Mouse (Mus musculus) layer of hippocampus, postnatal 14 days (tissue): Measurements from ENCODE around the gene Rpl19. TPM values are rescaled to one million over a fixed set of nuclear protein-coding genes. Genes with fewer than 3 reads are reported as not detected.
A peak's percentile ranks its signal among the peaks of the same experiment; 100 is the strongest.

ENCODE experiments used
- DNase-seq, 2 experiments: peaks; one replicate each; pipeline ENCODE4 v3.0.0; 2021 to 2022; ENCODE audit warnings: low spot score in 2 of 2, mixed read lengths in 1 of 2
- total RNA-seq, 2 experiments: library from RNA; stranded (reverse); gene quantifications; 2 replicates each; pipeline ENCODE4 v1.2.3; 2021

Gene Rpl19
- total RNA-seq, 2 experiments from 2014 or later, result 532 to 602 TPM

DNA sequence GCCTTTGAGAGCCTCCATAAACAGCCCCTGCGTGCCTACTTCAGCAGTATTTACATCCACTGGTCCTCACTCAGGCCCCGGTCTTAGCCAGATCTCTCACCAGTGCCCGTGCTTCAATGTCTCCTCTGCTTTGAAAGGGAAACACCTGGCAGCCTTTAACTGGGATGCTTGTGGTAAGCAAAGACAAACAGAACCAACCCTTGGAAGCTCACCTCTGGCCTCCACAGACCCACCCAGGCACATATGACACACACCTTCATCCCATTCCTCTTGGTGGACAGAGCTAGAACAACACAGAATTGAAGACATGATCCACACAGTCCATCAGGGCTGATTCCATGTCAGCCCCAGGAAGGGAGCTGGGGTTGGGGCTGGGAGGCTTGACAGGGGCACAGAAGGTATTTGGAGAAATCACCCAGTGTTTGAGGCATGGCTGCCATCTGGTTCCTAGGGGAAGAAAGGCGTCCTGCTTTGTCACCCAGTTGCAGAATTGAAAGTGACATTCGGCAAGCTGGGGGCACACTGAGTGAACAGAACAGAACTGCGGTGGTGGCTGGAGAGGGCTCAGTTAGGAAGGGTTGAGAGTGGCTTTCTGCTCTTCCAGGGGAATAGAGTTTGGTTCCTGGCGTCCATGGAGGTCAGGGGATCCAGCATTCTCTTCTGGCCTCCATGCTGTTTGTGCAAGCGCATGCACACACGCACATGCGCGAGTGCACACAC, 28.3 kb upstream of the Rpl19 start:
- DNase-seq, result no peak

DNA sequence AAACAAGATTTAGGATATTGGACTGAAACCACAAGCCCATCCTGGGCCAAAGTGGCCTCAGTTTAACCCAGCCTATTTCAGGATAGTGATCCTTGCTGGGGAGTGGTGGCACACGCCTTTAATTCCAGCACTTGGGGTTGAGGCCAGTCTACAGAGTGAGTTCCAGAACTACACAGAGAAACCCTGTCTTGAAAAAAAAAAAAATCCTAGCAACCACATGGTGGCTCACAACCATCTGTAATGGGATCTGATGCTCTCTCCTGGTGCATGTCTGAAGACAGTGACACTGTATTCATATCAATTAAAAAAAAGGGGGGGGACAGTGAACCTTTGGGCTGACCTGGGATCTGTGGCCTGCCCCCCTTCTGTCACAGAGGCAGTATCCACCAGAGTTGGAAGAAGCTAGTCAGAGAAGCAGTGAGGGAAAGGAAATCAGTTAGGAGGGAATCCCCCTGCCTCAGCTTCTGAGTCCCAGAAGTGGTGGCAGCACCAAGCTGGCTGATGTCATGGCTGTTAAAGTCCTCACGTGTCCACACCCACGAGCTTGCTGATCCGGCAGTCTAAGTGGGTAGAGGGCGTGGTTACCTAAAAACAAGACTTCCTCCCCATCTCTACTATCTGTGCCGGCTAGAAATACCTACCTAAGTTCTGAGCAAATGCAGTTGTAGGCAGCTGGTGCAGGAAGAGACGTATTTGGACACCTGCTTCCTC, 27.5 kb upstream of the Rpl19 start:
- no peak for DNase-seq

DNA sequence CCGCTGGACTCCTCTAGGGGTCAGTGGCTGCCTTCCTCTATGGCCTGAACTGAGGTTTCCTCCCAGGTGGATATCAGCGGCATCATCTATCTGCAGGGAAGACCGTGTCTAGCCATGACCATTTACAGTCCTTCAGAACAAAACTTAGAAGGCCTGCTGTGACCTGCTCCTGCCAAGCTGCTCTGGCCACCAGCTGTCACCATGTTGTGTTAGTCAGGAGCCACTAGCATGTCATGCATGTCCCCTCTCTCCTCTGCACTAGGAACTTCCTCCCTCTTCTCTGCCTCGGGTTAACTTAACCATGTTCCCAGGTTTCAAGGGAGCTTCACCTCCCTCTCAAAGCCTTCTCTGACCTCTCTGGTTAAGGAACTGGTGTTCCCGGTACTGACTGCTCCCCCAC, 26.8 kb upstream of the Rpl19 start:
- DNase-seq, result no peak

DNA sequence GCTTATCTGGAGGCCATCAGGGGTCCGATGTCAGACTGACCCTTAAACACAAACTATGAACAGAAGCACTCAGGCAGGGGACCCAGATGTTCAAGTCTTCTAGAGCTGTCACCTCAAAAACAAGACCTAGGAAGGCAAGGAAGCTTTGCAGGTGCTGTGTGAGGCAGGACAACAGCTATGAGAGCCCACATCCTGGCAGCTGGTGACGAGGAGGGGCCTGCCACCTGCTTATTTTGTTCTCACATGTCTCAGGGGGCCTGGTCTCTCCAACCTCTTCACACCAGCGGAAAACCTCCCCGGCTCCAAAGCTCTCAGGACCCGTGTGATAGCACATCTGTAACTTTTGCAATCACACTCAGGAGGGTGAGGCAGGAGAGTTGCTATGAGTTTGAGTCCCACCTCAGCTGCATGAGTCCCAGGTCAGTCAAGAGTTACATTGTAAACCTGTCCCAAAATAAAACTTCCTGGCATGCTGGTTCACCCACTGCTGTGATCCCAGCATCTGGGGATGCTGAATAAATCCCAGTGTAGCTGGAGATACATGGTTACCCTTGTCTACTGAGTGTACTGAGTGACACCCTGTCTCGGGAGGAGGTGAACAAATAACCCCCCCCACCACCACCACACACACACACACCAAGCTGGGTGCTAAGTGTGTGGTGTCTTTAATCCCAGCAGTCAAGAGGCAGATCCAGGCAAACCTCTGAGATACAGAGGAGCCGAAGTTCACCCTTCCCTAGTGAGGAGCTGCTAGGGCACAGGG, 26.0 kb upstream of the Rpl19 start:
- no peak for DNase-seq

DNA sequence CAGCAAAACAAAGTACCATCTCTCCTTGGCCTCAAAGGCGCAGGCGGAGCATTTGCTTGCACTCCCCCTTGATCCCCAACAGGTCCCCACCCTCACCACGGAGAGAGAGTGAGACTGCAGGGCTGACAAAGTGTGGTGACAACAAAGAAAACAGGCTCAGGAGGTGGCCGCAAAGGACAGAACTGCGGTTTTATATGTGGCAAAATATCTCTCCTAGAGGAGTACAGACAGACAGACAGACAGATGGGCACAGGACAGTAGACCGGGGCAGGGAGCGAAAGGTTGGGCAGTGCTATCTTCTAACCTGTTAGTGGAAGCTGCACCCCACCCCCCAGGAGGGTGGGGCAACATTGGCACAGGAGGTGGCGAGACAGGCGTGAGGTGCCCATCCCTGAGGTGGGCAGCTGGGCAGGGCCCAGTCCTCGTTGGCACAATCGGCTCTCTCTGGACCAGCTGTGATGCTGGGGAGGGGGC, 25.1 kb upstream of the Rpl19 start:
- no peak for DNase-seq

DNA sequence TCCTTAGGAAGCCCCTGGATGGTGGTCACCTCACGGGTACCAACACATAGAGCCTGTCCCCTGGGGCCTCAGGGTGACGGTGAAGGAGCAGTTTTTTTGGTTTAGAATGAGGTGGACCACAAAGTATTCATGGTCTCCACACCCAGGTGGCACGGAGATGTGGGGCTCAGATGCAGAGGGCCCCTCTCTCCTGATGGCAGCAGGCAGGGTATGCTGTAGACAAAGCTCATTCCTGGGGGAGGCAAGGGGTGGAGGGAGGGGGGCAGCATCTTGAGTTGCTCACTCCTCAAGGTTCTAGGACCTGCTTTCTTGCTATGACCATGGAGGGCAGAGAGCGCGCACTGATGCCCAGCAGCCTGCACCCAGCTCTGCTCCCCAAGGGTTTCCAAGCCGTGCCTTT, 24.5 kb upstream of the Rpl19 start:
- no peak for DNase-seq

DNA sequence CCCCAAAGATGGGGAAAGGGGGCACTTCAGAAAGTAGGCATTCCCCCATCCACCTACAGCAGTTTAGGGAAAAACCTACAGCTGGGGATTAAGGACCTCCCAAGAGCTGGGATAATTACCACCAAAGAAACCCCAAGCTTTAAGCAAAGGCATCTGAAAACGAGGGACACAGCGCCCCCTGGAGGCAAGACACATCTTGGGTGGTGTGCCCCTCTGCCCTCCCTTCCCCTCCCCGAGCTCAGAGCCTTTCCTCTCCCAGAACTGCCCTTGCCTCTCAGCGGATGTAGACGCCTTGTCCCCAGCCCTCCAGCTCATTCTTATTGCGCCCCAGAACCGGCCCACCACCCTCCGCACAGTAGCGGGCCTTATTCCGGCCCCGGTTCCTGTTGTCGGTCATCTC, 23.9 kb upstream of the Rpl19 start:
- peak; percentile 74 to 77 for DNase-seq

DNA sequence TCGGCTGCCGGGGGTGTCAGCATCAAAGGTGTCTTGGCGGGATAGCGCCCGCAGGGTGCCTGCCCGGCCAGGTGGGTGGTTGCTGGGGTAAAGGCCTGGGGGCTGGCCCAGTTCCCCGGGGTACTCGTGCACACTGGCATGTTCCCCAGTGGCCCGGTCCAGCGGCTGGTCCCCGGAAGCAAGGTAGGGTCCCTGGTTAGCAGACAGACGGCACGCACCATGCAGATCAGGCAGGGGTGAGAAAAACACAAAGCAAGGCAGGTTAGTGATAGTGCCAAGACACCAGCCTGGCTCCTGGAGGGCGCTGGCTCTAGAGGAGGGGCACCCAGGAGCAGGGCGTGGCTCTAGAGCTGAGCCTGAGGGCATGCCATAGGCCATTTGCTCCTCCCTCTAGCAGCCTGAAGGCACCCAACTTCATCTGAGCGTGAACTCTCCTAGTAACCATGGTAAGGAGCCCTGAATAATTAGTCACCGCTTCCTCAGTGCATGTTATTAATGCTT, 23.3 kb upstream of the Rpl19 start:
- DNase-seq, result no peak

DNA sequence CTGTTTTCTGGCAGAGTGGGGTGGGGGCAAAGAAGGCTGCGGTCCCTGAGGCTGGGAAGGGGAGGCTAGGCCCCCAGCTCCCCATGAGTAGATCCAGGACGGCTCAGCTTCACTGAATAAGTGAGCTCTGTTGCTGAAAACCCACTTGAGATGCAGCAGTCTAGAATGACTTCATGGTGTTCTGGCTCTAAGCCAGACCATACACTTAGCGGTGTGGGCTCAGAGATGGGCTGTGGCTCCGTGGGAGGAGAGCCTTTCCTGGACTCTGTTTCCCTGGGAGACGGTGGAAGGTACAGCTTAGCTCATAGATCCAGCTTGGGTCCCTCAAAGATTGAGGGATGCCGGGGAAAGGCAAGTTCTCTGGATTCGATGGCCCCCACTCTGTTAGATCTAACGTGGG, 22.3 kb upstream of the Rpl19 start:
- DNase-seq, result peak in 1 of 2 experiments; percentile 54

DNA sequence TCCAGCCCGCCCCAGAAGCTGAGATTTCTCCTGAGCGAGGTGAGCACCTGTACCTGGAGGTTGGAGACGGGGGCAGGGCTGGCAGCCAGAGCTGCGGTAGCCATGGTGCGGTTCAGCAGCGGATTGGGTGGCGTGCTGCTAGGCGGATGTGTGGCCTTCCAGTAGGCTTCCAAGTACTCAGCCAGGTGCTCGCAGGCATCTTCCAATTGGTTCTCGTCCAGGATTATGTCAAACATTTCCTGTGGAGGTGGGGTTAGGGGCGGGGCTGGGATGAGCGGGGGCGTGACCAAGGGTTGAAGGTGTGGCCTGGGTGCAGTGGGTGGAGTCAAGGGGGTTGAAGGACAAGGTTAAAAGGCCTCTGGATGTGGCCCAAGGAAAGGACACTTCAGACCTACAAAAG, 21.4 kb upstream of the Rpl19 start:
- DNase-seq, result no peak

DNA sequence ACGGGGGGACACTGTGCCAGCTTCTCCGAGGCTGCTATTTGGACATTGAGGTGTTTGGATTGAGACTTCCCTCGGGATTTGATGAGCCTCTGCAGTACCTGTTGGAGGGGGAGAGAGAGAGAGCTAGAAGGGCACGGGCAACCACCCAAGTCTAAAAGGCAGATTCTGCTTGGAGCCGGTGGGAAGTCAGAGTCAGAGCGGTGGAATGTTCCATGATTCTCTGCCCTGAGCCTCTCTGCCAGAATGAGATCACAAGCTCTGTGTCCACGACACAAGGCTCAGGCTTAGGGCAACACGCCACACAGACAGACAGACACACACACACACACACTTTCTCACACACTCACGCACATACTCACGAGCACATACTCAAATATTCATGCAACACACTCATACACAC, 20.8 kb upstream of the Rpl19 start:
- no peak for DNase-seq

DNA sequence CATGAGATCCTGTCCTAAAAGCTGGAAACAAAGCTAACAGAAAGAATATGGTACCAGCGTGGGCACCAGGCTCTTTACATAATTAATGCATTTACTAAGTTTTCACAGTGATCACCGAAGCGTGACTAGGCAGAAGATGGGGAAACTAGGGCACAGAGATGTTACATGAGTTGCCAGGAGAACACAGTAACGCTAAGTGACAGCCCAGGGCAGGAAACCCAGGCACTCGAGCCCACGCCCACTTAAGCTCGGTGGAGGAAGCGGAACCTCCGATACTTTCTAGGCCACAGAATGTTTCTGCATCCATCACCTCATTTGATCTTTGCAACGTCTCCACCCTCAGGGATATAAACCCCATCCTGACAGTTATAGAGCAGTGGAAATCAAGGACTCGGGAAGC, 18.4 kb upstream of the Rpl19 start:
- DNase-seq, result no peak

DNA sequence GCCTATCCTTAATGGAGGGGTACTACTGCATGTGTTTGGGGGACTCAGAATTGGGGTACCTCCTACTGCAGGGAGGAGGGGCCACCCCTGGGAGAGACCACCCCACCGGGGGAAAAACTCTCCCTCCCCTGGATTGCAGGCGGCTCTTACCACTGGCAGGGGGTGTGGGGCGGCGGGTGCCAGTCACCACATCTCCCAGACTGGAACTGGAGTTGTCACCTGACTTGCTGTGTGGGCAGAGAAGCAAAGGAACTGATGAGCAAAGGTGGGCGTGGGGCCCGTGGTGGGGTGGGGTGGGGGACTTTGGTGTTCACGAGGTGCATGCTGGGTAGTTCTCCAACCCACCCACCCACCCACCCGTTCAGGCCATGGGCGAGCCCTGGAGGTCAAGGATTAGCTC, 14.8 kb upstream of the Rpl19 start:
- DNase-seq, result no peak

DNA sequence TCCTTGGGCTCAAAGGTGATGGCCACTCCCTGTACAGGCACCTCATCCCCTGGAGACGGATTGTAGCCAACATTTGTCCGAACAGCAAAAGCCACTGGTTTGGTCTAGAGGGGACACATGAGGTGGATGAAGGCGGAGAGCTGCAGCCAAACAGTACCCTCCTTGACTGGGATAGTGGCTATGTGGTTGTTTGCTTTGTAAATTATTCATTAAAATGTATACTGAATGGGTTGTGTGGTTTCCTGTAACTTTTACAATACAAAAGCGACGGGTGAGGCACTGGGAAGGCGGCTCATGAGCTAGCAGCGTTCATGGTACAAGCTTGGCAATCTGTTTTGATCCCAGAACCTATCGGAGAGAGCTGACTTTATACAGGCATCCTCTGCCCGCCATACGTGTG, 13.7 kb upstream of the Rpl19 start:
- no peak for DNase-seq

DNA sequence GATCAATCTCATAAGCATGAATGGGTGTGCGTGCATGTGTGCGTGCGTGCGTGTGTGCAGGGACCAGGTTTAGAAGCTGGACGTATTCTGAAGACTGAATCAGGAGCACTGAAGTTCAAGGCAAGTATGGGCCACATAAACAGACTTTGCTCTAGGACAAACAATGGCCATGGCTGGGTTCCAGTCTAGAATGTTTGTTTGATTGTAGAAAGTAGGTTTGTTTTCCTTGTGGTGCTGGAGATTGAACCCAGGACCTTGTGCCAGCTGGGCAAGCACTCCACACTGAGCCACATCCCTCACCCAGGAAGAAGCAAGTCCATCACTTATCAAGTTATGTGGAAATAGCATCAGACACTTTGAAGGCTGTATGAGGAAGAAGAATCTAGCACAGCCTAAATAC, 10.3 kb upstream of the Rpl19 start:
- no peak for DNase-seq

DNA sequence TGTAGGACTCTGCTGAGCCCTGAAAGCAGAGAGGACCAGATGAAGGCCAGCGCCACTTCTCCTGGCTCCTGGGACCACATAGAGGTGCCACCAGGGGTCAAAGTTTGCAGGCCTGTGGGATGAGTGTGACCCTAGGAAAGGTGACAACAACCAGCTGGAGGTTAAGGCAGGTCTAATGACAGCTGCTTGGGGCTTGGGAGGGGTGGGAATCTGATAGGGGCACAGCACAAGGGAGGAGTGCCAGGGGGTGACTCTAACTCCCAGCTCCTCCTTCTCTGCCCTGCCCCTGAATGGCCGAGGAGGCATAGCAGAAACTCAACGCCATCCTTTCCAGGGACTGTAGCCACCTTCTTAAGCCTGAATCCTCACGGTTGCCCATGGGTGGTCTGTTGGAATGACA, 9.7 kb upstream of the Rpl19 start:
- no peak for DNase-seq

DNA sequence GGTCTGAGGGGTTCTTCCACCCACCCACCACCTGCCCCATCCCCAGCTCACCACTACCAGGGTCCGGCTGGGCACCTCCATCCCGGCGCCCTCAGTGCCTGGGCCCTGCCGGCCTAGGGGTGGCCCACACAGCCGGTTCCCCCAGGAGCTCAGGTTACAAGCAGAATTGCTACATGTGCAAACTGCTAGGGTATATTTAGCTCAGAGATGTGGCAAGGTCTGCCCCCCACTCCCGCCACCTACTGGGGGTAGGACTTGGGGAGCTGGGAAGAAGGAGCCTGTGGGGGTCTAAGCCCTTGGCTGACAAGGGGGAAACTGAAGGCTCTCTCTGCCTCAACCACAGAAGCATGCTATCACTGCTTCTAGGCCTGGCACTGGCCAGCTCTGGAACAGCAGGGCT, 8.3 kb upstream of the Rpl19 start:
- DNase-seq, result no peak

DNA sequence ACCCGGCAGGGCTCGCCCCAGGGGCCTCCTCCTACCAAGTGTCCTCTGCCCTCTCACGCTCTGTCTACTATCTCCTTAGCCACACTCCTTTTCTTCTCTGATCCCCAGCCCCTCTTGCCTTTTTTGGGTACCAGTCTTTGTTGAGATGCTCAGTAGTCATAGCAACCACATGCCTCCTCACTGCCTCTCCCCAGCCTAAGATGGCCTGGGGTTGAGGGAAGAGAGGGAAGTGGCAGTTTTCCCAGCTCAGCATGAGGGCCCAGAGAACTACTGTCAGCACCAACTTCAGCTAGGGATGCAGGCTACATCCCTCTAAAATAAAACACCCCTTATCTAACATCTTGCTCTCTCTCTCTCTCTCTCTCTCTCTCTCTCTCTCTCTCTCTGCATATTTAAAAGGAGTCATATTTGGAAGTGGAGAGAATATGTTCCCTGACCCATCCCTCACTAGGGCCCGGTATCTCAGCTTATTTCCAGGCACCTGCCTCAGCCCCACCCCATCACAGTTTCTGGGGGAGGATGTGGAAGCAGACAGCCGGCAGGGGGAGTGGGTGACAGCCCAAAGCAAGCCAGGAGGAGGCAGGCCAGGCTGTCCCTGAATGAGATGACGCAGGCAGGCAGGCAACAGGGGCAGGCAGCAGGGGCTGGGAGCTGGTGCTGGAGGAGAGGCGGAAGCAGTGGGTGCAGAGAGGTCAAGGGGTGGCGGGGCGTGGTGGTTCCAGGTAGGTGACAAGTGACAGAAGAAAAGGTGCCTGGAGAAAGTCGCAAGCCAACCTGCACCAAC, 7.5 kb upstream of the Rpl19 start:
- peak; percentile 69 to 83 for DNase-seq

DNA sequence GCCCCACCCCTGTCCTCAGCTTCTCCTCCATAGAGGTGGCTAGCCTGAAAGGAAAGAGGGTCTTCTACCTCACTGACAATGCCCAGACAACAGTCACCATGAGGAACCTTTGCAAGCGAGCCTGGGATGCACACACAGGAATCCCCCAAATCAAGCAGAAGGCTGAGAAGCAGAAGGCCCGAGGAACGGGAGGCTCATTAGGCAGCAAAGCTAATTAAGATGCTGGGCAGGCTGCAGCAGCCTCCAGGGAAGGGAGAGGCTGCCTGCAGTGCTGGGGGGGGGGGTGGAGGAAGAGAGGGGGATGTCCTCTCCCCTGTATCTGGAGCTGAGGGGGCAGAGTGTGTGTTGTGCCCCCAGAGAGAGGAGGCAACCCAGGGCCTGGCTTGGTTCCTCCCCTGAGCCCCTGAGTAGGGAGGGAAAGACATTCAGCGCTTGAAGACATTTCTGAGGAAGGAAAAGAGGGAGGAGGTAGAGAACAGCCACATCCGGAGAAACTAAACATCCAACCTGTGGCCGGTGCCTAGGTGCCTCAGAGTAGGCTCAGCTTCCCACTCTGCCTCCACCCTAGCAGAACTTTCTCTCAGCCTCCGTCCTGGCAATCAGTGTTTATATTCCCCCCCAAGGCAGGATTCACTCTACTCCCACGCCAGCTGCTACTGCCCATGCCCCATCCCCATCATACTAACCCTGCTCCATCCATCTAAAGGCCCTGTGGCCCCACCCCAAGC, 6.5 kb upstream of the Rpl19 start:
- DNase-seq, result no peak

DNA sequence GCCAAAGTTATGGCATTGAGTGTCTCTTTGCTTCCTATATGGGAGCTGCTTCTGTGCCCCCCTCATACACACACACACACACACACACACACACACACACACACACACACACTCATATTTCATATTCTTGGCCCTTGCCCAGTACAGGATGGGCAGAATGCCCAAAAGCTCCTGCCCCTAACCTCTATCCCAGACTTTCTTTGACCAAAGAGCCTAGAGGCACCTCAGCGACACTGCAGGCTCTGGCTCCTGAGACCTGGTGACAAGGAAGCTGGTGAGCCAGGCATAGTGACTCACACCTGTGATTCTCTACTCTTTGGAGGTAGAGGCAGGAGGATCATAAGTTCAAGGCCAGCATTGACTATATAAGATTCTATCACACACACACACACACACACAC, 5.8 kb upstream of the Rpl19 start:
- no peak for DNase-seq

DNA sequence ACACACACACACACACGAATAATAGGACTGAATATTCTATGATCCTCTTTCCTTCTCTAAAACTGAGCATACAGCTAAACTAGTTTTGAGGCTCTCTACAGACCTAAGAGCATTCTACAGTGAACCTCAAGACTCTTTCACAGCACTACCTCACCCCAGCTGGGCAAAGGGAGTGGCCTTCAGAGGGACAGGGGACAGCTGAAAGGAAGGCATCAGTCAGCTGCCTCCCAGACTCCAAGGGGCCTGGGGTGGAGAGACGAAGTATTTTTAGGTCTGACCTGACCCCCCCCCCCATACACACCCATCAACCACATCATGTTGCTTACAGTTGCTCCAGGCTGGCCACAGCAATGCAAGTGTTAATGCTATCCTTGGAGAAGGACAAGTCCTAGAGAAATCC, 5.4 kb upstream of the Rpl19 start:
- no peak for DNase-seq
